Mouse (Mus musculus) cerebellum, adult 9-11 months (tissue): ENCODE data around the gene Stk39.

Experiments
- DNase-seq: peaks from one replicate; pipeline ENCODE4 v3.0.0; 2022

Stk39 gene

DNA sequence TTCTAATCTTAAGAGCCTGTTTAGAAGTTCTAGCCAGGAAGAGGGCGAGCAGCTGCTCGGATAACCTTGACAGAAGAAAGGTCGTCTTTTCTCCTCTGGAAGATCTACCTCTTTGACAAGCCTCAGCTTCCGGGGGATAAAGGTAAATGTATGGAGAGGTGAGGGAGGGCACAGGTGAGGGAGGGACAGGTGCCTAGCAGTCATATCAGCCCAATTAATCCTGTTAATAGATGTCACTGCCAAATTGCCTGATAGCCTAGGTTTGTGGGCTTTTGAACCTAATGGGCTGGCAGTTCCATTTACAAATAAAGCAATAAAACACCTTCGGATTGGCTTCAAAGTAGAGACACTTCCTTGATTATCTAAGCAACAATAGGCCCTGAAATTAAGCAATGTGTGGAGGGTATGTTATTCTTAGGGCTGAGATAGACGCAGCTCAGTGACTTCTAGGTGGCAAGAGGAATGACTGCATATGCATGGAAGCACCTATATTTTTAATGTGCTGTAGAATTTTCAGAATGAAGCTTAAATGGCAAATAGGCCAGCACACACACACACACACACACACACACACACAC lies 14.5 kb downstream of the Stk39 start:
- no peak for DNase-seq

DNA sequence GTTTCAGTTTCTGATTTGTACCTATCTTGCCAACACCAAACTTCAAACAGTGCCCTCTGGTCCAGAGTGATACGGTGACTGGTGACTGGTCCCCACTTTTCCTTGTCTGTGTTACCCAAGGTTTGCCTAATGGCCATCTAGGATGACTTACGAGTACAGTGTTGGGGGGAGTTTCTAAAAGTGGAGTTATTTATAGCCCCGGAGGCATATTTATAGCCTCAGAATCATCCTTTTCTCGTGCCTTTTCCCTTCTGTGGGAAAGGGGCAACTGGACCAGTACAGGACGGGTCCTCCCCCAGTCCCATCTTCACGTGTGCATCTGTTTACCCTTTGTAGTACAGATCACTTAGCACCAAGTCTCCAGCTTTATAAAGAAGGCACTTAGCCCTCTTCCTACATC lies 15.2 kb downstream of the Stk39 start:
- DNase-seq, result no peak

DNA sequence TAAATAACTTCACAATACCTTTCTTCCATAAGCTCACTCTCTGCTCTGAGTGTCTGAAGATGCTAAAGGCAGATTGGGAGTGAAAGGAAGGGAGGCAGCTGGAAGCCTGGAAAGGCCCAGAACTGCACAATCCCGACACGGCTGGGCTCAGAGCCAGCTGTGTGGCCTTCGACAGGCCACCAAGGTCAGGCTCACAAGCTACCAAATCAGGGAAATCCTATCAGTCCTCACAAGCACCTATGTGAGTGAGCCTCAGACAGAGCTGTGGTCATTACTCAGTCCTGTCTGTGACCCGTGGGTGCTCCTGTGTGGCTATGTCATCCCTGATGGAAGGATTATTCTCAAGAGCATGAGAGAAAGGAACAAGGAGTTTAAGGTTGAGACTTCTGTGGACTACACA lies 19.7 kb downstream of the Stk39 start:
- no peak for DNase-seq

DNA sequence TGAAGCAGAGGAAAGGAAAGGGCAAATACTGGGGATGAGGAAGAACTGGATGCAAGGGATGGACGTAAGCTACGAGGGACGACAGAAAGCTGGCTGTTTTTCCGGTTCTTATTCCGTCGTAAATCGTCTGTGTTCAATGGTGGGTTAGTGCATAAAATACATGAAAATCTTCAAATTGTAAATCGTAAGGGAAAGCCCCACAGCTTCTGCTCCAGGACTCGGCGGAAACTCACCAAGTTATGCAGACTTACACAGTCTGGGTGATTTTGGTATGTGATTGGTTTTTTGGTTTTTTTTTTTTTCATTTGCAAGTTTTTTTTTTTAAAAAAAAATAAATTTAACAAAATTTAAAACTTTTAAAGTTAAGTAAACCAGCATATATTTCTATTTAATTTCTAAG lies 24.0 kb downstream of the Stk39 start:
- DNase-seq, result no peak

DNA sequence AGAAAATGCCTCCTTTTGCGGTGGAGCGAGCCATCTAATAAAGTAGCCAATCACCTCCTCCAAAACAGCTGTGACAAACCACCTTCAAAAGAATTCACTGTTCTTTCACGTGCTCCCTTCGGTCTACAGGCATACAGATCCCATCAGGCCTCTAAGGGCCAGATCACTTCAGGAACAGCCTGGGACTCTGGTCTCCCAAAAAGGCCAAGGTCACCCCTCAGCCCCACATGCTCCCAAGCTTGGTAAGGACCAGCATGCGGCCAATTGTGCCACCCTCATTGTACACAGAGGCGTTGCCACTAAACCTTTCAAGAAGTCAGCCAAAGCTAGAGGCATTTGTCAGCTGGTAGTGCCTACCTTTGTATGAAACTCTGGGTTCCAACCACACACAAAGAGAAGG lies 28.9 kb downstream of the Stk39 start:
- DNase-seq, result no peak

DNA sequence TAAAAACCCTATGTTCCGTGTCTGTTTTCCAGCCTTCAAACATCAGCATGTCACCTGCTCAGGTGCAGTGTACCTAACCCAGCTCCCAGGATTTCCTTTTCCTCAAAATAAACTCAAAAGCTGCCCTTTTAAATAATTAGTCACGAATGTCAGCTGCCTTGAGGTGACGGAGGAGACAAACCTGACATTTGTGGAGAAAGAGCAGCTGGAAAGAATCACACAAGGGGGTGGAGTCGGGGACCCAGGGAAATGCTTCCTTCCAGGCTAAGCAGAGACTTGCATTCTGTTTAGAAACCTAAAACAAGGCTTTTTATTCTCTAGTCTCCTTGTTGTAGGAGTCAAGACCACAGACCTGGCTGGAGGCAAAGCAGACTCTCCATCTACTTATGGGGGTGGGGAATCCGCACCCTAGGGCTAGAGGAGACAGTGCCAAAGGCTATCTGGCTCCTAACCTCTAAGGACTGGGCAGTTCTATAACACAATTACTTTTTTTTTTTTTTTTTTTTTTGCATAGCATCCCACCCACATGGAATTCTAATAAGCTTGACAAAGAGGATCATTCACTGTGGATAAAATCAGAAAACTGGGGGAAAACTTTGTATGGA lies 29.9 kb downstream of the Stk39 start:
- no peak for DNase-seq

DNA sequence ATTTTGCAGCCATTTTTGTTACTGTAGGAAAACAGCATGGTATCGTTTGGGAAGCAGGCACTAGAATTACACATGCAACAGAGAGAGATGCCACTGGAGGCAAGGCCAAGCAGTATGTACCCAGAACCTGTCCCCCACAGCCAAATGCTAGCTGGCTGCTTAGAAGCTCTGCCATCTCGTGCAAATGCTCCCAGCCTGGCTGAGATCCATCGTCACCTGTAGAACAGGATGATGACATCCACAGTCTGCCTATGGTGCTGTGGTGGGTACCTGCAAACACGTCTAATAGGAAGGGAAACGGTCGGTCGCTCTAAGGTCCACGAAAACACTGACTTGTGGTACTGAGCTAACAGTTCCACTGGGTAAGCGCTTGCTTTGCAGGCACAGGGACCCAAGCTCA lies 32.5 kb downstream of the Stk39 start:
- DNase-seq, result no peak

DNA sequence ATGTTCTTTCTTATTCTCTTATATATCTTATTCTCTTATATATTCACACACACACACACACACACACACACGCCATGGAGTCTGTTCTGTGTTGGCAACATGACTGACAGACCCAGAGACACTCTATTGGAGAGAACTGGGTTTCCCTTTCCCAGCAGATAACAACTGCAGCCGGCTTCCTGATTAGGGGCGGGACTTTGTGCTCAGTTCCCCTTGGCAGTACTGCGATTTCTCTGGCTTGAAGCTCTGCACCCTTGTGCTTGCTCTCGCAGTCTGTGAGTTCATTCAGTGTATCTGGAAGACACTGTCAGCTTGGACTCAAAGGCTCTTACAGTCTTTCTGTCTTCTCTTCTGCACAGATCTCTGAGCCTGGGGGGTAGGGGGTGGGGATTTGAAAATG lies 34.1 kb downstream of the Stk39 start:
- no peak for DNase-seq

DNA sequence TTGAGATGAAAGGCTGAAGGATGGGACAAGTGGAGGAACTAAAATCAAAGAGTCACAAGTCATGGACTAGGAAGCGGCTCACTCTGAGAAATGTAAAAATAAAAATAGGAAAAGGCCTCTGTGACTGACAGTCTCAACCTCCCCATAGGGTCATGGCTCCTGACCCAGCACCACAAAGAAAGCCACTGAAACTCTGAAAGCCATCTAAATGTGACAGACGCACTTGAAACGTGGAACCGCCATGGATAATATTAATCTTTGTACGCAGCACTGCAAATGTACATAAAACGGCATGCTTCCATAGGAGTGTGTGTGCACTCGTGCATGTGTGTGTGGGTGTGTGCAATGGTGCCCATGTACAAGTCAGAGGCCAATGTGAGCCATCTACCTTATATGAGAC lies 34.9 kb downstream of the Stk39 start:
- no peak for DNase-seq

DNA sequence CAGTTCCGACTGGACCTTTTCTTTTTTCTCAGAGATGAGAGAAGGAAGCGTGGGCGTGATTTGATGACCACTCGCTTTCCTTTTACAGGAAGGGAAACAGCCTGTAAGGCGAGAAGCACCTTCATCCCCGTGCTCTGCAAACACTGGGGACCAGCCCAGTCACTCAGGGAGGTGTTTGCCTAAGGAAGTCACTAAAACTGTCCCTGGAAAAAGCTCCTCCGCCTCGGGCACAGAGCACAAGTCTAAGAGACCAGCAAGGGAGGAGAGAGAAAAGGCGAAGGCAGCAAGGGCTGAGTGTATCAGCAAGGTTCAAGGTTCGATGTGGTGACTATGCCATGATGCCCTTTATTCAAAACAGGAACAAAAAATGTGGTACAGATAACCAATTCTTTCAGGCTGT lies 35.8 kb downstream of the Stk39 start:
- DNase-seq, result no peak

DNA sequence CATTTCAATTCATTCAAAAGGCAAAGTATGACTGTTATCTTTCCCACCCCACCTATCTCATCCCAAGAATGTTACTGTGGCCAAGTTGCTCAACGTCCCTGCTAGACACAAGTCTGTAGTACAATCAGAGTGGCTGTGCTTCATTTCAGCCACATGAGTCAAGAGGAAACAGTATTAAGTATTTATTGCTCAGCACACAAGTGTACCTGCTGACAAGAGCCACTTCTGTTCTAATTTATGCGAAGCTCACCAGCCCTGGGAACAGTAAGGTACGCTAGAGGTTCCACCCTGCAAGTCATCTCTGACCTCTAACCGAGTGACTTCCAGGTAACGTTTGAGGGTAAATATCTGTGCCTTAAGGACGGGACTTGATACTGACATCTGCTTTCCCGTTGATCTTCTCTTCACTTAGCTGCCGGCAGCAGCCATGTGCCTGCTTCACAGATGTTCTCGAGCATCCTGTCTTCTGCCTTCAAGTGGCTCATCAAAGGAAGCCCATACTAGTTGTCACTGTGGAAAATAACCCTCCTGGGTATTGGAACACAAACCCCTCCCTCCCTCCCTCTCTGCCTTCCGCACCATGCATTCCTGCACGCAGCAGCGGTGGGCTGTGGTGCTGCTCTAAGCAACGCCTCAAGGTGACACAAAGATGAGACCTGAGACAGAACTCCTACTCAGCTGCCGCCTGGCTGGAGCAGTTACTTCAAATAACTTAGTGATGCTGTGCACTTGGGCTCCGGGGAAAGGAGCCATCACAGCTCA lies 36.4 kb downstream of the Stk39 start:
- no peak for DNase-seq

DNA sequence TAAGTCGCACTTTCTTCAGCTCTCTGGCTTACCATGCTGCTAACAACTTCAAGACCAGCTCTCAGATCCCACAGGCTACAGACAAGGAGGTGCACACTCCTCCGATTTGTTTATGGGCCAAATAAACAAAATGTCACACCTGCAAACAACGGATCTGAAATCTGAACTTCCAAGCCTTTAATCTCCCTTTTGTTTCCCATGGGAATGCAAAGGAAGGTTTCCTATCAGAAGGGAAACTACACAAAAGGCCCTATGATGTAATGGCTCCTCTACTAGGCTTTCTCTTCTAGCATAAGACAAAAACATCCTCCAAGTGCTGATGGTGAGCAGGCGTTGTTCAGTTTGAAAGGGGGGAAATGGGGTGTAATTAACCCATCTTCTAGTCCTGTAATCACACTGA lies 37.1 kb downstream of the Stk39 start:
- no peak for DNase-seq

DNA sequence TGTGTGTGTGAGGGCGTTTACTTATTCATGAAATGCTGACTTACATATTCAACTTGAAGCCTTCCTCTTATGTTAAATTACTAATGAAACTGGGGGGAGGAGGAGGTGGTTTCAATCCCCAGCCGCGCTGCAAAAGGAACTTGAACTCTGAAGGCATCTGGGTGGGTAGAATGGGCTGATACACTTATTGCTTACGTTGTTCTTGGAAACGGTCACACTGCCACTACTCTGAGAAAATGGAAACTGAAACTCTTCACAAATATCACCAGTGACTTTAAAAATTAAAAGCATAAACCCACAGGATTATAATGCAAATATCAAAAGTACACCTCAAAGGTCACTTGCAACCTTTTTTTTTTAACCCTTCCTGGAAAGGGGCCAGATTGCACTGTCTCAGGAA lies 37.5 kb downstream of the Stk39 start:
- no peak for DNase-seq

DNA sequence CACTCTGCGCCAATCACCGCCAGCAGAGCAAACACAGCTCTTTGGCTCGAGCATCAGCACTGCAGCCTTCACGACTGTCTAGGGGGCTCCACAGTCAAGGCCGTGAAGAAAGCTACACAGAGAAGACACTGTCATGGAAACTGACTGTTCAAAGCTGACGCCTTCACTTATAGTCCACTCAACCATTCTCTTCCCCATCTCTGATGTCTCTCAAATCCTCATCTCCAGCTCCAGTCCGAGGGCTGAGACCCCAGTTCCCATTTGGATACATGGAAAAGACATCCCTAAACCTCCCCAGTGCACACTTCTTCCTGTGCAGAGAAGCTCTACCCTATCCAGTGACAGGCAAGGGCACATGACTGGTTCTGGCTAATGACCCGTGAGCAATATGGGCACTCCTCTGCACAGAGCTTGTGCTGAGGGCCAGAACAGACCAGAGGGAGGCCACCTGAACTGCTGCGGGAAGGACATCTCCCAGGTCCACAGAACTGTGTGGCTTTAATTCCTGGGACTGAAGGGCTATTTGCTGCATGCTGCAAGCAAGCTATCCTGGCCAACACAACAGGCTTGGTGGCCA lies 38.2 kb downstream of the Stk39 start:
- no peak for DNase-seq

DNA sequence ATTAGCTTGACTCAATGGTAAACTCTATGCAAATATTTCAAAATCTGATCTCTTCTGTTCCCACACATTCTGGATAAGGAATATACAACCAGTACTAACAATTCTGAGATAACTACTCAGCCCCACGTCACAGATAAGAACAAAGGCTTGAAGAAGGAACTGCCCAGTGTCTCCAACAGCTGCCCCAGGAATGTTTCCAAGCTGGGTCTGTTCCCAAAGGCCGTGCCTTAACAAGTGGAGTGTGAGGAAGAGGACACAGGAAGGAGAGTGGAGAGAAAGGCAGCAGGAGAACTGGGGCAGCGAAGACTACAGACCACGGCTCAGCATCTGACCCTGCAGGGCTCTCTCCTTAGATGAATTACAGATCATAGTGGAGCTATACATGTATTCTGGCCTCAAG lies 39.2 kb downstream of the Stk39 start:
- no peak for DNase-seq

DNA sequence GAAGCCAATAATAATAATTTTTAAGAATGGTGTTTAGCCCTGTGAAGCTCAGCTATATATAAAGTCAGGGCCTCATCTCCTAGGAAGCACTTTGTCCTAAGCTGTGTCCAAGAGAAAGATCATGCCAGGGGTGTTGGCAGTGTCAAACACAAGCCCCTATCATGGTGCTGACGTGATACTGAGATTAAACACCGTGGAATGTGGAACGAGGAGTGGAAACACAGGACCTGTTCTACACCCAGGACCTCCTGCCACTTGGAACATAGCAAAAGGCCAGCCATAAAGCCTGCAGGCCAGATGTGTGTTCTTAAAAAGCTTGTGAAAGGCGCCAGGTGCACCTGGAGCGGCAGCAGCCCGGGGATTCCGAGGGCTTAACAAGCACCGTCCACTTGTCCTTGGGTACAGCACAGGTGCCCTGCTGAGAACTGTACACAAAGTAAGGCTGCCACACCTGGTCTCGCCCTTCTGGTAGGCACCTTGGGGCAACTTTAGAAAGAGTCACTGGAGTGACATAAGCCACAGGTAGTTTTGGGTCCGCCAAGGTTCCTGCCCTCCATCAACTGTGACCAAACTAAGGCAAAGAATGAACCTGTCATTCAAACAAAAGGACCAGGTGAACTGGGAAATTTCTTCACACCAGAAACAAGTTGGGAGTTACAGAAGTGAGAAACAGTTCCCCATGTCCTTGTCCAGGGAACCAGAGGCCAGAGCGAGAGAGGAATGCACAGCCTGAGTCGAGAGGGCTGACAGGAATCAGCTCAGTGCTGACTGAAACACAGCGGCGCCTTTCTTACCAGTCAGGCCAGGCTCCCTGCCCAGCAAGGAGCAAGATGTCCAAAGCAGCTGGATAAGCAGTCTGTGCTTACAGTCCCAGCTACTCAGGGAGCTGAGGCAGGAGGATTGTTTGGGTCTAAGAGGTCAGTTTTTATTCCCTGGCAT lies 40.8 kb downstream of the Stk39 start:
- DNase-seq, result no peak

DNA sequence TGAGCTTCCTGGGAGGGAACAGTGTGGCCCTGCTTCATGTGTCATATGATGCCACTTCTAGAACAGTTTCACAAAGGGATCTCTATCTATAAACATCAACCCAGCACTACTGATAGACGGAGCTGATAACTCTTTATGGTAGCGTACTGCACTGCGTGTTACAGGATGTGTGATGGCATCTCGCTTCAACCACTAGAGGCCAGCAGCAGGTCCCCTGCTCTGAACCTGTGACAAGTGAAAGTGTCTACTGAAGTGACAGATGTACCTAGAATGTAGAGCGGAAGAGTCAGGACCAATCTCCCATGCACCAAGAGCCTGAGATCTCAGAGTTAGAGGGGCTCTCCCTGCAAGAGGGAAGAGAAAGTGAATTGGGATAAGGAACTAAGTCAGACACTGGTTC lies 41.6 kb downstream of the Stk39 start:
- no peak for DNase-seq

DNA sequence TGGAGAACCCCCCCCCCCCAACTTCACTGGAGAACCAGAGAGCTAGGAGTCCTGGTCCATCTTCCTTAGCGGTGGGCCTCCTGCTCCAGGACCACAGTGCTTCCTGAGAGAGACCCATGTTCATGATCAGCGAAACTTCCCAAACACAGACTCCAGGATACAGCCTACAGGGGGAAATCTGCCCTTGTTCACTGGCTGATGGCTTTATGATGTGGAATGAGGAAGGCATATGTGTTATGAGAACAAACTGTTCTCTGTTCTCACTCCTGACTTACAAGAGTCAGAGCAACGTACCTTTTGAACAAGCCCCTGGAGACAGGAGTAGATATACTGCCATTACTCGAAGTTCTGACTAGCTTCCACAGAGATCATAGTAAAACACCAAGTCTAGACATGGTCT lies 42.6 kb downstream of the Stk39 start:
- DNase-seq, result no peak

DNA sequence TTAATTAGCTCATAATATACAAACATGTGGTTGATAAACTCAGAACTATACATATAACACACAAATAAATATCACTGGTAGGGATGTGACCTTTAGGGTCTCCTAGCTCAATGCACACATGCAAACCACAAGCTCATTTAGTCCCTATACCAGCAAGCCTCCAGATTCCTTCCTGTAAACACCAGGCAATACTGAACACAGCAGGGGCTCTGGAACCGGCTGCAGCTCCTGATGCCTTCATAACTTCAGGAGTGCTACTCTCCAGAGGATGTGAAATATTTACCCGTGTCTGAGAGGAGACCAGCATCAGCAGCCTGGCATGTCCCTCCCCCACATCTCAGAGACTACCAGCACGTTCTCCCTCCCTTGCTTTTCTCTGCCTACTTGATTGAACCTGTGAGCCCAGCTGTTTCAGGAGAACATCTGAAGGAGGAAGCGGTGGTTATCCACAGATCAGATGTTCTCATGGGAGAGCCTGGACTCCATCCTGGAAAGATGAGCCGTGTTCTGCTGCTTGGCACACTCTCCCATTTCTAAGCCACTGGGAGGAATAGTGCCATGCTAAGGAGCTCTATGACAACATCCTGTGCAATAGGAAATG lies 45.0 kb downstream of the Stk39 start:
- no peak for DNase-seq

DNA sequence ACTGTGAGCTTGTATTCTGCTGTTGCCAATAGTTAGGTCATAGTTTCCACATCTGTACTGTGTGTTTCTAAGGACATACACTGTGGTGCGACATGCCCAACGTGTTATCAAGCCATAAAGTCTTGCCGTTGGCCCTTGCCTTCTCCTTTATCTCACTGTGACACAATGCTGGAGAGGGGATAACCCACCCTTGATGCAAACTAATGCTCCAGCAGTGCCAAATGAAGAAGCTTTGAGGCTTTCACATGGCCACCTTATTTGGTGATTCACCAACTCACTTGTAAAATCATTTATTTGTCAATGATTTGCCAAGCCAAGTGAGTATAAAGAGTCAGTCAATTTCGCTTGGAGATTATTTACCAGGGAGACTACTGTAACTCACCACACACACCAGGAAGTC lies 46.0 kb downstream of the Stk39 start:
- DNase-seq, result no peak

DNA sequence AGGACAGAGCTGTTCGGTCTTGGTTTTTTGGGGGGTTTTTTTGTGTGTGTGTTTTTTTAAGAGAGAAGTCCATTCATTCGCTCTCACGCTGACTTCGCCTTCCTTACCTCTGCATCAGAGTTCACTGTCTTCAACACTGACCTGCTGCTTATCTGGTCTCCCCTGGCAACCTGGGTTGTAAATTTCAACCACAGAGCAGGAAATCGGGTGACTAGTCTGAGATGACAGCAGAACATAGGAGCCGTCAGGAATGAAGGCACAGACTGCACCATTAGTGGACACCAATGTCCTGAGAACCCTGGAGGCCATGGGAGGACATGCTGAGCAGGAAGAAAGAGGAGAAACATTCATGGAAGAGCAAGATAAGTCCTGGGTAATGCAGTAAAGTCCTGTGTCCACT lies 51.1 kb downstream of the Stk39 start:
- no peak for DNase-seq

DNA sequence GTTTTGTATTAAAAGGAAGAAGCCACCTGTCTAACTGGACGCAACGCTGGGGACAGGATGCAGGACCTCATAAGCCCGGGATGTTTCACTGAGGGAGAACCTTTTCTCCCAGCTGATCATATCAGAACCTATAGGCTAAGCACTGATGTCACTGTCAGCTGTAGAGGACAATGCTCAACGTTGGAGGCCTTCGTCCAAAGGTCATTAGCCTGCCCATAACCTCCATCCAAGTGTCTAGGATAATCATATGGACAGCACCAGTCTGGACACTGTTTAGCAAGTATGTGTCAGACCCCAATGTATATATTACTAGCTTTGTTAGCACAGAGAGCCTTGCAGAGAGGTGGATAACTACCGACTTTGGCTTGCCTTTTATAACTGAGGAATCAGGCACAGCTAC lies 51.8 kb downstream of the Stk39 start:
- DNase-seq, result no peak

DNA sequence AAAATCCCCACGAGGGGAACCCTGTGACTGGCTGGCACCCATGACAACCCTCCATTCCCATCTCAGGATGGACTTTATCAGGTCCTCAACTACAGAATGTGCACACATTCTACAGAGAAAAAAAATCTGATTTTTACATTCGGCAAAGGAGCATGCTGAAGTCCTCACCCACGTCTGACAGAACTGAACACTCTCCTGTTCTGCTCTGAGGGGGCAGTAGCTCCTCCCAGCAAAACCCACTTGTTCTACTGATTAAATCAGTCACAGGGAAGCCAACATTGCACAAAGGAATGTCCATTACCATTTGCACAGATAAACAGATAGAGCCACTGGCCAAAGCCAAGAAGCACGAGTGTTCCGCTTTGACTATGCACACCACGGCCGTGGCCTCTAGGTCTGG lies 52.3 kb downstream of the Stk39 start:
- DNase-seq, result no peak
